Comparison of ENCODE assay signal across 8 mouse cellular contexts in genomic region chr4:83794315-83794922, GRCm38 (mm10).
DNase-seq lines count a peak whose midpoint lies in the region; ATAC-seq and TF ChIP-seq lines count a peak whose summit lies in the region.

No protein-coding gene starts in this region.

- TF ChIP-seq POLR2A in cortical plate, adult 2 months (IDR thresholded peaks at IDR 0.05; ENCODE audit: extremely low read depth, insufficient read depth, low read length): no peak
- TF ChIP-seq POLR2A in limb, embryonic 14.5 days (IDR thresholded peaks at IDR 0.05; ENCODE audit: borderline replicate concordance, extremely low read depth, insufficient read depth, insufficient read length): no peak

- no peaks in the 10 kb centered on the region for H3K9me3 ChIP-seq in kidney, embryonic 15.5 days (replicated peaks)
- no peaks in the 10 kb centered on the region for H3K9me3 ChIP-seq in limb, embryonic 14.5 days (ENCODE audit: control insufficient read depth, low read length)
- H3K9me3 ChIP-seq in neural tube, embryonic 15.5 days (replicated peaks): no peaks in the 10 kb centered on the region

- peak; percentile 81 for TF ChIP-seq CTCF in cortical plate, adult 2 months (IDR thresholded peaks at IDR 0.05; ENCODE audit: extremely low read depth, insufficient read depth, low read length)

- peak overlapping the region; percentile 38; the same call in 1 of the 2 replicates for H3K4me2 ChIP-seq in kidney, embryonic 15.5 days
- H3K4me2 ChIP-seq in limb, embryonic 14.5 days (replicated peaks; ENCODE audit: low read depth, low read length, severe bottlenecking): peak overlapping the region; percentile 35; the same call in 1 of the 2 replicates
- H3K4me2 ChIP-seq in neural tube, embryonic 15.5 days: peak overlapping the region; percentile 41

- intact Hi-C loops in gastrocnemius, postnatal 14 days (cut with DNase I; ENCODE audit: low total_unique reads): loop anchor here (10.0 kb wide), 1 partner anchor 270 kb away; no protein-coding TSS in a partner anchor

- no peaks in the 10 kb centered on the region for H3K4me1 ChIP-seq in cortical plate, adult 2 months (ENCODE audit: control insufficient read depth, insufficient read depth, low read length)
- peaks cover 9% of the 10 kb centered on the region for H3K4me1 ChIP-seq in kidney, embryonic 15.5 days
- H3K4me1 ChIP-seq in limb, embryonic 14.5 days (ENCODE audit: control insufficient read depth, insufficient read depth, low read length): peaks cover 23% of the 10 kb centered on the region
- H3K4me1 ChIP-seq in neural tube, embryonic 15.5 days: peaks cover 8% of the 10 kb centered on the region

- no peak overlapping the region for H3K27ac ChIP-seq in cortical plate, adult 2 months (ENCODE audit: insufficient read depth, low read length)
- H3K27ac ChIP-seq in kidney, embryonic 15.5 days: no peak overlapping the region
- H3K27ac ChIP-seq in limb, embryonic 14.5 days (replicated peaks; ENCODE audit: low read depth, low read length): no peak overlapping the region
- no peak overlapping the region for H3K27ac ChIP-seq in neural tube, embryonic 15.5 days (replicated peaks)

- no peaks in the 10 kb centered on the region for H3K27me3 ChIP-seq in kidney, embryonic 15.5 days
- no peaks in the 10 kb centered on the region for H3K27me3 ChIP-seq in limb, embryonic 14.5 days (ENCODE audit: control insufficient read depth, insufficient read depth, low read length)
- no peaks in the 10 kb centered on the region for H3K27me3 ChIP-seq in neural tube, embryonic 15.5 days (replicated peaks)

- H3K4me3 ChIP-seq in cortical plate, adult 2 months (ENCODE audit: insufficient read depth, low read length): no peak overlapping the region
- H3K4me3 ChIP-seq in kidney, embryonic 15.5 days (replicated peaks): no peak overlapping the region
- no peak overlapping the region for H3K4me3 ChIP-seq in limb, embryonic 14.5 days (replicated peaks; ENCODE audit: low read length)
- H3K4me3 ChIP-seq in neural tube, embryonic 15.5 days (replicated peaks): no peak overlapping the region

- H3K36me3 ChIP-seq in kidney, embryonic 15.5 days: no peaks in the 10 kb centered on the region
- no peaks in the 10 kb centered on the region for H3K36me3 ChIP-seq in limb, embryonic 14.5 days (ENCODE audit: control insufficient read depth, insufficient read depth, low read length)
- no peaks in the 10 kb centered on the region for H3K36me3 ChIP-seq in neural tube, embryonic 15.5 days

- H3K9ac ChIP-seq in kidney, embryonic 15.5 days: no peak overlapping the region
- no peak overlapping the region for H3K9ac ChIP-seq in limb, embryonic 14.5 days (ENCODE audit: low read depth, low read length, severe bottlenecking)
- H3K9ac ChIP-seq in neural tube, embryonic 15.5 days (replicated peaks): no peak overlapping the region

- ATAC-seq in kidney, embryonic 15.5 days (replicated peaks; ENCODE audit: low FRiP score): peak; percentile 74
- ATAC-seq in limb, embryonic 14.5 days (ENCODE audit: low FRiP score, low read depth): peak; percentile 76
- ATAC-seq in neural tube, embryonic 15.5 days (ENCODE audit: low FRiP score): peak; percentile 61; the same call in 1 of the 2 replicates

- 20% methylated on average over 9 of the region's 9 CpGs for WGBS in kidney, embryonic 15.5 days
- WGBS in limb, embryonic 14.5 days: 17% methylated on average over 9 of the region's 9 CpGs
- WGBS in neural tube, embryonic 15.5 days: 18% methylated on average over 9 of the region's 9 CpGs

- peak; percentile 6 to 10 for DNase-seq in urinary bladder, postnatal 36 days (ENCODE audit: low spot score in 2 of 2)
- DNase-seq in urinary bladder, adult 2 months (ENCODE audit: low spot score): no peak
- peak; percentile 33 for DNase-seq in gastrocnemius, postnatal 14 days
- DNase-seq in limb, embryonic 14.5 days (ENCODE audit: low spot score): peak; percentile 75
- DNase-seq in natural killer cell, adult 2 months (ENCODE audit: low spot score in 2 of 2): no peak

Comparison
In these comparisons a context has a peak if more than half of its experiments do, and no peak if none do; other contexts are left out.
1. DNase-seq: peak in urinary bladder, postnatal 36 days (2 of 2), gastrocnemius, postnatal 14 days (single experiment) and limb, embryonic 14.5 days (single experiment); none in urinary bladder, adult 2 months (single experiment) and natural killer cell, adult 2 months (0 of 2).
2. Peak in every context shown above with its lines, with median percentiles within 50 percentile points of each other: ATAC-seq and H3K4me2 ChIP-seq.